In genomic region chrX:12366801-12367200, GRCm38 (mm10) we compare ENCODE assay signal across 20 mouse cellular contexts.
DNase-seq lines count a peak whose midpoint lies in the region; ATAC-seq lines count a peak whose summit lies in the region.
"Had no signal": no experiment of that assay in that cellular context is flagged by ENCODE, and none has a peak within 500 bp of the region (broad histone marks: within the 10 kb centered on the region; RNA-seq: fewer than 3 reads in every experiment).

No protein-coding gene starts in this region.

- peak; percentile 91 for DNase-seq in heart, adult 11 months
- no peak for DNase-seq in heart, postnatal 25 days (ENCODE audit: low spot score)
- DNase-seq in heart, postnatal 4 days, result peak; percentile 16
- peak; percentile 3 for DNase-seq in lung, postnatal 10 days
- DNase-seq in lung, postnatal 36 days, result no peak
- DNase-seq in natural killer cell, adult 2 months (ENCODE audit: low spot score in 2 of 2), result no peak
- DNase-seq: adrenal gland, postnatal 10 days; cerebellum, adult 11-12 months; cerebellum, adult 9-10 months; cerebellum, postnatal 25 days; forebrain, postnatal 0 days; kidney, adult 11 months; kidney, adult 9 months had no signal

- H3K4me3 ChIP-seq in heart, embryonic 11.5 days (ENCODE audit: low read depth, low read length), result no peak overlapping the region
- H3K4me3 ChIP-seq: embryonic facial prominence, embryonic 13.5 days; forebrain, embryonic 13.5 days; heart, embryonic 15.5 days; hindbrain, embryonic 13.5 days had no signal

- H3K4me1 ChIP-seq in heart, embryonic 11.5 days (ENCODE audit: control insufficient read depth, insufficient read depth, low read length), result no peaks in the 10 kb centered on the region
- H3K4me1 ChIP-seq: embryonic facial prominence, embryonic 13.5 days; forebrain, embryonic 13.5 days; hindbrain, embryonic 13.5 days had no signal

- H3K36me3 ChIP-seq in heart, embryonic 11.5 days (ENCODE audit: control insufficient read depth, insufficient read depth, low read length), result no peaks in the 10 kb centered on the region
- H3K36me3 ChIP-seq: embryonic facial prominence, embryonic 13.5 days; G1E; heart, embryonic 15.5 days; hindbrain, embryonic 13.5 days had no signal

- H3K9ac ChIP-seq in heart, embryonic 11.5 days (ENCODE audit: low read depth, low read length), result no peak overlapping the region
- H3K9ac ChIP-seq: embryonic facial prominence, embryonic 13.5 days; forebrain, embryonic 13.5 days; forebrain, postnatal 0 days; heart, embryonic 15.5 days; hindbrain, embryonic 13.5 days had no signal

- peaks cover 6% of the 10 kb centered on the region; the same call in 1 of the 2 replicates for H3K27me3 ChIP-seq in heart, embryonic 11.5 days (ENCODE audit: control insufficient read depth, insufficient read depth, low read length)
- H3K27me3 ChIP-seq: heart, embryonic 15.5 days; hindbrain, embryonic 13.5 days had no signal

- intact Hi-C loops in heart, postnatal 25 days (cut with DNase I), result no loop called here

- WGBS in heart, embryonic 11.5 days (ENCODE audit: insufficient replicate concordance), result 78% methylated on average over 6 of the region's 6 CpGs

- no peaks in the 10 kb centered on the region; the same call in 1 of the 2 replicates for H3K9me3 ChIP-seq in heart, embryonic 11.5 days (replicated peaks; ENCODE audit: control insufficient read depth, low read length)
- H3K9me3 ChIP-seq: embryonic facial prominence, embryonic 13.5 days; forebrain, embryonic 13.5 days; G1E; heart, embryonic 15.5 days; hindbrain, embryonic 13.5 days had no signal

- H3K27ac ChIP-seq in heart, embryonic 11.5 days (ENCODE audit: low read depth, low read length), result no peak overlapping the region
- H3K27ac ChIP-seq: embryonic facial prominence, embryonic 13.5 days; forebrain, embryonic 13.5 days; heart, embryonic 15.5 days; hindbrain, embryonic 13.5 days; hindbrain, postnatal 0 days had no signal

- ATAC-seq in heart, embryonic 11.5 days (replicated peaks; ENCODE audit: insufficient number of reproducible peaks, low FRiP score, low TSS enrichment), result no peak
- ATAC-seq: forebrain, embryonic 13.5 days; forebrain, postnatal 0 days; hindbrain, postnatal 0 days had no signal

- no peak overlapping the region for H3K4me2 ChIP-seq in heart, embryonic 11.5 days
- H3K4me2 ChIP-seq: embryonic facial prominence, embryonic 13.5 days; forebrain, embryonic 13.5 days; heart, embryonic 15.5 days; hindbrain, embryonic 13.5 days had no signal

Comparison
In these comparisons a context has a peak if more than half of its experiments do, and no peak if none do; other contexts are left out.
1. DNase-seq: peak in heart, adult 11 months (single experiment), heart, postnatal 4 days (single experiment) and lung, postnatal 10 days (single experiment); none in heart, postnatal 25 days (single experiment), lung, postnatal 36 days (single experiment) and natural killer cell, adult 2 months (0 of 2).